ENCODE assay signal across 19 mouse cellular contexts in the genomic region with DNA sequence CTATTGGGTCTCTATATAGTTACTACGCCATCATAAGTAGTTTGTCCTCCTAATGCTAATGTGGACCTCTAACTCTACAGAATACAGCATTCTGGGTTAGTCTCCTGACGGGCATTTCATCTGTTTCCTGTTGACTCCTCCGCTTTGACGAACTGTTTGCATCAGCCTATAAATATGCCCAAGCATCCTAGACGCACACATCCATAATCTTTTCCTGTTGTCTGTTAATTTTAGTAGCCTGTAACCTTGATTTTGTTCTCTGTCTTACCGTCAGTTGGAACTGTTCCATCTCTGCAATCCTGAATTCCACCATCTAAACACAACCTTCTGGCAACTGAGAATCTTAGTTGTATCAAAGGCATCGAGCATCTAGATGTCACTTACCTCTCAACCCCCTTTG.
"Had no signal": no experiment of that assay in that cellular context is flagged by ENCODE, and none has a peak within 500 bp of the region (broad histone marks: within the 10 kb centered on the region; RNA-seq: fewer than 3 reads in every experiment).

No protein-coding gene starts in this region.

- H3K36me3 ChIP-seq: midbrain, embryonic 10.5 days; midbrain, embryonic 12.5 days; neural tube, embryonic 13.5 days; neural tube, embryonic 15.5 days had no signal

- H3K4me3 ChIP-seq: midbrain, embryonic 10.5 days; midbrain, embryonic 12.5 days; myocyte; neural tube, embryonic 13.5 days; neural tube, embryonic 15.5 days had no signal

- H3K4me1 ChIP-seq: midbrain, embryonic 12.5 days; neural tube, embryonic 13.5 days had no signal

- H3K27ac ChIP-seq: midbrain, embryonic 10.5 days; midbrain, embryonic 12.5 days; neural tube, embryonic 13.5 days; neural tube, embryonic 15.5 days had no signal

- H3K27me3 ChIP-seq: midbrain, embryonic 12.5 days; neural tube, embryonic 13.5 days; neural tube, embryonic 15.5 days had no signal

- H3K4me2 ChIP-seq: lung, embryonic 14.5 days; midbrain, embryonic 12.5 days; neural tube, embryonic 13.5 days; neural tube, embryonic 15.5 days had no signal

- ATAC-seq: midbrain, embryonic 16.5 days had no signal

- DNase-seq: lung, adult 18-20 months; lung, embryonic 14.5 days; lung, postnatal 14 days; lung, postnatal 4 days; midbrain, embryonic 14.5 days; retina, postnatal 1 day; right cerebral cortex, adult 18-20 months; right cerebral cortex, postnatal 25 days; right cerebral cortex, postnatal 4 days; spleen, adult 18-20 months; thymus, adult 18-20 months; thymus, postnatal 14 days; thymus, postnatal 36 days had no signal

- H3K9ac ChIP-seq: lung, embryonic 14.5 days; midbrain, embryonic 12.5 days; neural tube, embryonic 13.5 days; neural tube, embryonic 15.5 days had no signal

- H3K9me3 ChIP-seq: midbrain, embryonic 10.5 days; midbrain, embryonic 12.5 days; neural tube, embryonic 13.5 days; neural tube, embryonic 15.5 days had no signal
